ENCODE assay signal across 34 mouse cellular contexts in genomic region chr7:100305894-100306293, GRCm38 (mm10). TPM values are rescaled to one million over a fixed set of nuclear protein-coding genes. Genes with fewer than 3 reads are reported as not detected.
"Had no signal": no experiment of that assay in that cellular context is flagged by ENCODE, and none has a peak within 500 bp of the region (broad histone marks: within the 10 kb centered on the region; RNA-seq: fewer than 3 reads in every experiment).

No protein-coding gene starts in this region.

- H3K4me3 ChIP-seq: limb, embryonic 10.5 days; limb, embryonic 12.5 days; limb, embryonic 13.5 days; limb, embryonic 15.5 days; liver, embryonic 12.5 days; liver, embryonic 13.5 days; liver, embryonic 15.5 days; lung, embryonic 15.5 days; megakaryocyte, embryonic 14.5 days; midbrain, embryonic 10.5 days; midbrain, embryonic 12.5 days; midbrain, embryonic 13.5 days; midbrain, embryonic 15.5 days; myocyte; neural tube, embryonic 12.5 days had no signal

- H3K27ac ChIP-seq: limb, embryonic 10.5 days; limb, embryonic 12.5 days; limb, embryonic 13.5 days; limb, embryonic 15.5 days; liver, embryonic 12.5 days; liver, embryonic 13.5 days; liver, embryonic 14.5 days; liver, embryonic 15.5 days; lung, embryonic 15.5 days; macrophage; midbrain, embryonic 12.5 days; midbrain, embryonic 13.5 days; neural tube, embryonic 12.5 days had no signal

- H3K9ac ChIP-seq: limb, embryonic 12.5 days; limb, embryonic 13.5 days; limb, embryonic 15.5 days; liver, embryonic 12.5 days; liver, embryonic 13.5 days; liver, embryonic 14.5 days; liver, embryonic 15.5 days; liver, postnatal 0 days; lung, embryonic 14.5 days; lung, embryonic 15.5 days; midbrain, embryonic 12.5 days; midbrain, embryonic 13.5 days; midbrain, embryonic 15.5 days; neural tube, embryonic 12.5 days had no signal

- H3K36me3 ChIP-seq: limb, embryonic 10.5 days; limb, embryonic 12.5 days; liver, embryonic 12.5 days; liver, embryonic 13.5 days; liver, embryonic 15.5 days; midbrain, embryonic 10.5 days; midbrain, embryonic 12.5 days; midbrain, embryonic 13.5 days; midbrain, embryonic 15.5 days; neural tube, embryonic 12.5 days had no signal

- H3K9me3 ChIP-seq: limb, embryonic 10.5 days; limb, embryonic 12.5 days; limb, embryonic 13.5 days; limb, embryonic 15.5 days; liver, embryonic 12.5 days; liver, embryonic 13.5 days; liver, embryonic 15.5 days; lung, embryonic 15.5 days; megakaryocyte, embryonic 14.5 days; midbrain, embryonic 10.5 days; midbrain, embryonic 12.5 days; midbrain, embryonic 13.5 days; midbrain, embryonic 15.5 days; neural tube, embryonic 12.5 days had no signal

- DNase-seq: left cerebral cortex, postnatal 4 days; liver; liver, embryonic 13.5 days; liver, postnatal 0 days; lung, adult 18-20 months; lung, adult 2 months; lung, embryonic 14.5 days; lung, postnatal 10 days; lung, postnatal 14 days; lung, postnatal 36 days; lung, postnatal 4 days had no signal

- H3K27me3 ChIP-seq: limb, embryonic 12.5 days; limb, embryonic 13.5 days; limb, embryonic 15.5 days; liver, embryonic 13.5 days; liver, embryonic 15.5 days; lung, embryonic 15.5 days; midbrain, embryonic 12.5 days; midbrain, embryonic 13.5 days; midbrain, embryonic 15.5 days; neural tube, embryonic 12.5 days had no signal

- H3K4me2 ChIP-seq: limb, embryonic 12.5 days; limb, embryonic 13.5 days; limb, embryonic 15.5 days; liver, embryonic 11.5 days; liver, embryonic 12.5 days; liver, embryonic 13.5 days; liver, embryonic 15.5 days; lung, embryonic 14.5 days; lung, embryonic 15.5 days; midbrain, embryonic 12.5 days; midbrain, embryonic 13.5 days; midbrain, embryonic 15.5 days; neural tube, embryonic 12.5 days had no signal

- ATAC-seq: liver, embryonic 12.5 days; liver, postnatal 0 days; lung, postnatal 0 days; midbrain, embryonic 13.5 days; midbrain, embryonic 15.5 days; midbrain, embryonic 16.5 days had no signal

RNA-seq across cellular contexts. Expression of gene P4ha3, which starts 20.6 kb away (rescaled TPM):
- total RNA-seq: liver, adult 2 months; megakaryocyte, adult 5-6 weeks; megakaryocyte-erythroid progenitor cell, adult 5-6 weeks; monocyte, adult 5-6 weeks had no signal
